Mouse (Mus musculus): Measurements from ENCODE around the gene Ephb2. TPM values are rescaled to one million over a fixed set of nuclear protein-coding genes. Genes with fewer than 3 reads are reported as not detected.

The Ephb2 gene
- polyA plus RNA-seq, 2 experiments, result 0.17 to 0.41 TPM

DNA sequence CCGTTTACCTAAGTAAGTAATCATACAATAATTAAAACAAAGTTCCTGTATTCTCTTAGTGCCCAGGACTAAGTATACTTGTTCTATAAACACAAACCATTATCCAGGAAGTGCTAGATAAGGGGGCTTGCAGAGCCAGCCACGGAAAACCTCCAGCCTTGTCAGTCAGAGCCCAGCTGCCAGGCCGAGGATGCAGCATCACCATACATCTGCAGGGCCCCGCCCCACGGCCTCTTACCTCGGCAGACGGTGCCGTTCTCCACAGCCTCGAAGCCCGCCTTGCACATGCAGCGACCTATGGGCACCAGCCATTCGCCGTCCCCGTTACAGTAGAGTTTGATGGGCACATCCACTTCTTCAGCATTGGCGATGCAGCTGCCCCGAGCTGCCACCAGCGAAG, 65.1 kb downstream of the Ephb2 start:
- 44% methylated on average over 17 of the region's 17 CpGs for whole genome bisulfite sequencing (ENCODE audit: insufficient replicate concordance)

DNA sequence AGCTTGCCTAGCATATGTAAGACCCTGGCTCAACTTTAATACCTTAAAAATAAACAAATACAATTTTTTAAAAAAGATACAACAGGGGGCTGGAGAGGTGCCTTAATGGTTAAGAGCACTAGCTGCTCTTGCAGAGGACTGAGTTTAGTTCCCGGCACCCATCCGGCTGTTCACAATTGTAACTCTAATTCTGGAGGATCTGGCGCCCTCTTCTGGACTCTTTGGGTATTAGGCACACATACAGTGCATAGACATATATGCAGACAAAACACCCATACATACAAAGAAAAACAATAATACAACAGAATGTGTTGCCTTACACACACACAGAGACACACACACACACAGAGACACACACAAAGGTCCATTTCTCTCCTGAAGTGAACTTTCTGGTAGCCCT, 67.3 kb downstream of the Ephb2 start:
- Histone ChIP-seq H3K4me1 (replicated peaks; ENCODE audit: control insufficient read depth in 2 of 2, insufficient read depth in 2 of 2, low read length in 1 of 2) (no peaks in the 10 kb centered on the region), H3K27me3 (ENCODE audit: control insufficient read depth, insufficient read depth, low read length) (no peaks in the 10 kb centered on the region), H3K4me2 (ENCODE audit: low read depth) (no peak overlapping the region), H3K9me3 (ENCODE audit: control insufficient read depth, low read length) (no peaks in the 10 kb centered on the region), H3K4me3 (ENCODE audit: insufficient read depth in 1 of 2, low read depth in 2 of 2, low read length in 2 of 2) (no peak overlapping the region), H3K9ac (replicated peaks) (no peak overlapping the region), H3K27ac (no peak overlapping the region), H3K36me3 (replicated peaks; ENCODE audit: control insufficient read depth, insufficient read depth, low read depth) (no peaks in the 10 kb centered on the region)
- DNase-seq (ENCODE audit: low read depth in 3 of 3, low spot score in 3 of 3) (no peak), ATAC-seq (ENCODE audit: insufficient read depth) (no peak)
- WGBS (ENCODE audit: insufficient replicate concordance), result 79% methylated on average over 3 of the region's 3 CpGs
- TF ChIP-seq CTCF (IDR thresholded peaks at IDR 0.05; ENCODE audit: low read depth) (peak; percentile 37; the same call in 1 of the 2 replicates), EP300 (IDR thresholded peaks at IDR 0.05; ENCODE audit: low read depth) (no peak)

More for the DNA sequence above, 65.1 kb downstream of the Ephb2 start:
- TF ChIP-seq CTCF (IDR thresholded peaks at IDR 0.05; ENCODE audit: low read depth) (no peak), EP300 (IDR thresholded peaks at IDR 0.05; ENCODE audit: low read depth) (no peak)
- Histone ChIP-seq H3K4me2 (ENCODE audit: low read depth) (no peak overlapping the region), H3K27me3 (ENCODE audit: control insufficient read depth, insufficient read depth, low read length) (no peaks in the 10 kb centered on the region), H3K9me3 (ENCODE audit: control insufficient read depth, low read length) (no peaks in the 10 kb centered on the region), H3K27ac (no peak overlapping the region), H3K4me1 (replicated peaks; ENCODE audit: control insufficient read depth in 2 of 2, insufficient read depth in 2 of 2, low read length in 1 of 2) (no peaks in the 10 kb centered on the region), H3K36me3 (replicated peaks; ENCODE audit: control insufficient read depth, insufficient read depth, low read depth) (no peaks in the 10 kb centered on the region), H3K4me3 (ENCODE audit: insufficient read depth in 1 of 2, low read depth in 2 of 2, low read length in 2 of 2) (no peak overlapping the region), H3K9ac (replicated peaks) (no peak overlapping the region)
- ATAC-seq (ENCODE audit: insufficient read depth) (no peak), DNase-seq (ENCODE audit: low read depth in 3 of 3, low spot score in 3 of 3) (no peak)

DNA sequence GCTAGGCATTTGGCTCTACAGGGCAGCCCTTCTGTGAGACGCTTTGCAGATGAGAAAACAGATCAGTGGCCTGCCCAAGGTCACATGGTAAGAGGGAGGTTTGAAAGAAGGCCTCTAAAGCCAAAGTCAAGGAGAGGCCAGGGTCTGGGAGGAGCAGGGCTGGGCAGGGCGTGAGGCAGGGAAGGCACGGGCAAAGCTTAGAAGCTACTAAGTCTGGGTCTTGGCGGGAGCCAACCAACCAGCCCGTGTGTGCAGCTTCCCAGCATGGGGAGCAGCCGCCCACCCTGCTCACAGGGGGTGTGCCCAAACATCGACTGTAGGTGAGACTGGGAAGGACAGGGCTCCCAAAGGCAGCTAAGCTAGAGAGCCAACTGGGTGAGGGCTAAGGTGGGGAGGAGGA, 70.7 kb downstream of the Ephb2 start:
- DNase-seq (ENCODE audit: low read depth in 3 of 3, low spot score in 3 of 3) (no peak), ATAC-seq (ENCODE audit: insufficient read depth) (no peak)
- no peak for TF ChIP-seq EP300 (IDR thresholded peaks at IDR 0.05; ENCODE audit: low read depth)
- Histone ChIP-seq H3K27me3 (ENCODE audit: control insufficient read depth, insufficient read depth, low read length) (no peaks in the 10 kb centered on the region), H3K27ac (no peak overlapping the region), H3K9me3 (ENCODE audit: control insufficient read depth, low read length) (no peaks in the 10 kb centered on the region), H3K9ac (replicated peaks) (no peak overlapping the region), H3K4me1 (replicated peaks; ENCODE audit: control insufficient read depth in 2 of 2, insufficient read depth in 2 of 2, low read length in 1 of 2) (no peaks in the 10 kb centered on the region), H3K4me2 (ENCODE audit: low read depth) (no peak overlapping the region), H3K36me3 (replicated peaks; ENCODE audit: control insufficient read depth, insufficient read depth, low read depth) (no peaks in the 10 kb centered on the region), H3K4me3 (ENCODE audit: insufficient read depth in 1 of 2, low read depth in 2 of 2, low read length in 2 of 2) (no peak overlapping the region)
- WGBS (ENCODE audit: insufficient replicate concordance), result 27% methylated on average over 7 of the region's 7 CpGs

DNA sequence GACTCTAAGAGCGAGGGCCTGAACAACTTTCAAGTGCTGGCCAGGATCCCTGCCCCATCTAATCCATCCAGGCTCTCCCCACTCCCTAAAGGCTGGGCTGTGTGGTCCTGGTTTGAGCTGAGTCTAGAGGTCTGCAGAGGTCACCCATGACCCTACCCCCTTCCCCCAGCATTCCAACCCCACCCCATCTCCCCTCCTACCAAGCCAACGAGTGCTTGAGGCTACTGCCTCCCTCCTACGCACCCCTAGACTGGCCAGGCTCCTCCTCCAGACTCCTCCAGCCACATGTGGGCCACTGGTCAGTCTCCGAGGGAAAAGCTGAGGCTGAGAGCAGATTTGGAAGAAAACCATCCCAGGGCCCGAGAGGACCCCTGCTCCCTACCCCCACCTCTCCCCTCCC, 72.4 kb downstream of the Ephb2 start:
- Histone ChIP-seq H3K36me3 (replicated peaks; ENCODE audit: control insufficient read depth, insufficient read depth, low read depth) (no peaks in the 10 kb centered on the region), H3K27me3 (ENCODE audit: control insufficient read depth, insufficient read depth, low read length) (no peaks in the 10 kb centered on the region), H3K4me2 (ENCODE audit: low read depth) (no peak overlapping the region), H3K27ac (no peak overlapping the region), H3K9me3 (ENCODE audit: control insufficient read depth, low read length) (no peaks in the 10 kb centered on the region), H3K4me1 (replicated peaks; ENCODE audit: control insufficient read depth in 2 of 2, insufficient read depth in 2 of 2, low read length in 1 of 2) (no peaks in the 10 kb centered on the region), H3K9ac (replicated peaks) (no peak overlapping the region), H3K4me3 (ENCODE audit: insufficient read depth in 1 of 2, low read depth in 2 of 2, low read length in 2 of 2) (no peak overlapping the region)
- no peak for DNase-seq (ENCODE audit: low read depth in 3 of 3, low spot score in 3 of 3)
- ATAC-seq (ENCODE audit: insufficient read depth), result no peak
- TF ChIP-seq CTCF (IDR thresholded peaks at IDR 0.05; ENCODE audit: low read depth) (no peak), EP300 (IDR thresholded peaks at IDR 0.05; ENCODE audit: low read depth) (no peak)
- 54% methylated on average over 5 of the region's 5 CpGs for WGBS (ENCODE audit: insufficient replicate concordance)

DNA sequence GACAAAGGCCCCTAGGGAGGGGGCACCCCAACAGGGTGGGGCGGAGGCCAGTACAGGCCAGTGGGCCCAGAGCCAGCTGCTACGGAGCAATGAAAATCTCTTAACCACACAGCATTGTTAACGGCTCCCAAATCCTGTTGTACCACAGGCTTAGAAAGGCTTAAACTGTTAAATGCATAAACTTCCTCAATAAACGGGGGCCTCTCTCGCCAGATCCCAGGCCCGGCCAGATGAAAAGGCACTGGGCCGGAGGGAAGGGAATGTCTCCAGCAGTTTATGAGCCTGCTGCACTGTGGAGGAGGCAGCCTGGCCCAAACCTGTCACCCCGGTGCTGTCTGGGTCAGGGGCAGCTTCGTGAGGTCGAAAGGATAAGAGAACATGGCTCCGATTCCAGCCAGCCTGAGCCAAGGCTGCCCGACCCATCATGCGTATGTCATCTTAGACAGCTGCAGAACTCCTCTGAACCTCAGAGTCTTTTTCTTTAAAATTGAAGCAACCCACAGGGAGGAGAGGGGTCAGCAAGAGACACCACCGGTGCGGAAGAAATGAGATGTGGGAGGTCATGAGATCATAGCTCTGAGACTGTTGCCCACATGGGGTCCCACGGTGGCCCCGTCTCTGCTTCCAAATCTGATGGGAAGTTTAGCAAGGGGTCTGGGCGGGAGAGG, 73.9 kb downstream of the Ephb2 start:
- H3K27ac ChIP-seq, result no peak overlapping the region
- no peak for DNase-seq (ENCODE audit: low read depth in 3 of 3, low spot score in 3 of 3)
- TF ChIP-seq EP300 (IDR thresholded peaks at IDR 0.05; ENCODE audit: low read depth) (no peak), CTCF (IDR thresholded peaks at IDR 0.05; ENCODE audit: low read depth) (no peak)
- H3K27me3 ChIP-seq (ENCODE audit: control insufficient read depth, insufficient read depth, low read length), result no peaks in the 10 kb centered on the region
- H3K36me3 ChIP-seq (replicated peaks; ENCODE audit: control insufficient read depth, insufficient read depth, low read depth), result no peaks in the 10 kb centered on the region
- WGBS (ENCODE audit: insufficient replicate concordance), result 56% methylated on average over 18 of the region's 18 CpGs
- no peak for ATAC-seq (ENCODE audit: insufficient read depth)
- H3K4me3 ChIP-seq (ENCODE audit: insufficient read depth in 1 of 2, low read depth in 2 of 2, low read length in 2 of 2), result no peak overlapping the region
- H3K9me3 ChIP-seq (ENCODE audit: control insufficient read depth, low read length), result no peaks in the 10 kb centered on the region
- no peaks in the 10 kb centered on the region for H3K4me1 ChIP-seq (replicated peaks; ENCODE audit: control insufficient read depth in 2 of 2, insufficient read depth in 2 of 2, low read length in 1 of 2)
- H3K9ac ChIP-seq (replicated peaks), result no peak overlapping the region
- H3K4me2 ChIP-seq (ENCODE audit: low read depth), result no peak overlapping the region
